Mouse (Mus musculus): ENCODE measurements around the gene Tbc1d24. TPM values are rescaled to one million over a fixed set of nuclear protein-coding genes. Genes with fewer than 3 reads are reported as not detected.

Gene Tbc1d24
- polyA plus RNA-seq, 1 experiment, result 4.3 TPM

GRCm38 (mm10) chr17:24173423-24173822 lies 31.9 kb downstream of the Tbc1d24 start:
- H3ac ChIP-seq (ENCODE audit: control insufficient read depth, insufficient read length), result no peak overlapping the region
- no peaks in the 10 kb centered on the region for H3K36me3 ChIP-seq (ENCODE audit: control insufficient read depth, insufficient read depth)
- no peaks in the 10 kb centered on the region for H3K27me3 ChIP-seq (ENCODE audit: control insufficient read depth, insufficient read depth, insufficient read length)
- TF ChIP-seq SRF (IDR thresholded peaks at IDR 0.05; ENCODE audit: control insufficient read depth, insufficient read length, low read depth) (no peak), POLR2AphosphoS2 (IDR thresholded peaks at IDR 0.05; ENCODE audit: insufficient read length, low read depth) (no peak), MYOD1 (IDR thresholded peaks at IDR 0.05; ENCODE audit: control insufficient read depth in 1 of 3, insufficient read length in 2 of 3, low read depth in 2 of 3) (no peak), TCF3 (IDR thresholded peaks at IDR 0.05; ENCODE audit: insufficient read length, low read depth) (no peak), TCF12 (IDR thresholded peaks at IDR 0.05; ENCODE audit: insufficient read depth, poor library complexity, severe bottlenecking) (no peak), MAX (IDR thresholded peaks at IDR 0.05; ENCODE audit: low read depth) (no peak), USF1 (IDR thresholded peaks at IDR 0.05; ENCODE audit: low read depth) (no peak), E2F4 (IDR thresholded peaks at IDR 0.05; ENCODE audit: insufficient read depth) (no peak)
- no peak overlapping the region for H3K4me2 ChIP-seq (ENCODE audit: low read depth)
- no peak overlapping the region for H3K4me3 ChIP-seq
- peaks cover 7% of the 10 kb centered on the region for H3K79me2 ChIP-seq (ENCODE audit: control insufficient read depth, insufficient read depth)

GRCm38 (mm10) chr17:24171738-24172137 lies 33.6 kb downstream of the Tbc1d24 start:
- TF ChIP-seq MYOD1 (IDR thresholded peaks at IDR 0.05; ENCODE audit: control insufficient read depth in 1 of 3, insufficient read length in 2 of 3, low read depth in 2 of 3) (no peak), MYOG (IDR thresholded peaks at IDR 0.05; ENCODE audit: control insufficient read depth in 1 of 3, insufficient read depth in 1 of 3, insufficient read length in 2 of 3, low read depth in 2 of 3) (no peak), POLR2A (IDR thresholded peaks at IDR 0.05; ENCODE audit: insufficient read length, low read depth) (no peak), REST (IDR thresholded peaks at IDR 0.05; ENCODE audit: insufficient read depth, insufficient read length) (no peak), TCF3 (IDR thresholded peaks at IDR 0.05; ENCODE audit: insufficient read length, low read depth) (no peak), POLR2AphosphoS2 (IDR thresholded peaks at IDR 0.05; ENCODE audit: insufficient read length, low read depth) (no peak), SRF (IDR thresholded peaks at IDR 0.05; ENCODE audit: control insufficient read depth, insufficient read length, low read depth) (no peak), CEBPB (IDR thresholded peaks at IDR 0.05; ENCODE audit: insufficient read depth, poor library complexity, severe bottlenecking) (no peak), E2F4 (IDR thresholded peaks at IDR 0.05; ENCODE audit: insufficient read depth) (no peak), MAX (IDR thresholded peaks at IDR 0.05; ENCODE audit: low read depth) (no peak)
- Histone ChIP-seq H3K36me3 (ENCODE audit: control insufficient read depth, insufficient read depth) (peaks cover 8% of the 10 kb centered on the region), H3K27me3 (ENCODE audit: control insufficient read depth, insufficient read depth, insufficient read length) (no peaks in the 10 kb centered on the region), H3ac (ENCODE audit: control insufficient read depth, insufficient read length) (no peak overlapping the region), H3K4me2 (ENCODE audit: low read depth) (no peak overlapping the region), H3K79me2 (ENCODE audit: control insufficient read depth, insufficient read depth) (peaks cover 24% of the 10 kb centered on the region), H3K4me3 (no peak overlapping the region)

- Histone ChIP-seq H3K4me3 (no peak overlapping the region), H3K79me2 (ENCODE audit: control insufficient read depth, insufficient read depth) (peaks cover 30% of the 10 kb centered on the region), H3K4me2 (ENCODE audit: low read depth) (no peak overlapping the region), H3ac (ENCODE audit: control insufficient read depth, insufficient read length) (no peak overlapping the region), H3K36me3 (ENCODE audit: control insufficient read depth, insufficient read depth) (peaks cover 11% of the 10 kb centered on the region), H3K27me3 (ENCODE audit: control insufficient read depth, insufficient read depth, insufficient read length) (no peaks in the 10 kb centered on the region)
- no peak for TF ChIP-seq MYOG (IDR thresholded peaks at IDR 0.05; ENCODE audit: control insufficient read depth in 1 of 3, insufficient read depth in 1 of 3, insufficient read length in 2 of 3, low read depth in 2 of 3)
- TF ChIP-seq USF1 (IDR thresholded peaks at IDR 0.05; ENCODE audit: low read depth), result no peak
- TF ChIP-seq POLR2AphosphoS2 (IDR thresholded peaks at IDR 0.05; ENCODE audit: insufficient read length, low read depth), result no peak
- TF ChIP-seq E2F4 (IDR thresholded peaks at IDR 0.05; ENCODE audit: insufficient read depth), result no peak
- TF ChIP-seq POLR2A (IDR thresholded peaks at IDR 0.05; ENCODE audit: insufficient read length, low read depth), result no peak
- TF ChIP-seq TCF12 (IDR thresholded peaks at IDR 0.05; ENCODE audit: insufficient read depth, poor library complexity, severe bottlenecking), result no peak
- no peak for TF ChIP-seq CEBPB (IDR thresholded peaks at IDR 0.05; ENCODE audit: insufficient read depth, poor library complexity, severe bottlenecking)
- no peak for TF ChIP-seq MAX (IDR thresholded peaks at IDR 0.05; ENCODE audit: low read depth)
- TF ChIP-seq TCF3 (IDR thresholded peaks at IDR 0.05; ENCODE audit: insufficient read length, low read depth), result no peak
- TF ChIP-seq SRF (IDR thresholded peaks at IDR 0.05; ENCODE audit: control insufficient read depth, insufficient read length, low read depth), result no peak
- TF ChIP-seq MYOD1 (IDR thresholded peaks at IDR 0.05; ENCODE audit: control insufficient read depth in 1 of 3, insufficient read length in 2 of 3, low read depth in 2 of 3), result no peak
- no peak for TF ChIP-seq REST (IDR thresholded peaks at IDR 0.05; ENCODE audit: insufficient read depth, insufficient read length)
These were observed 34.6 kb downstream of the Tbc1d24 start for GRCm38 (mm10) chr17:24170729-24171128.

- H3K4me2 ChIP-seq (ENCODE audit: low read depth), result peak overlapping the region; percentile 96
- H3K36me3 ChIP-seq (ENCODE audit: control insufficient read depth, insufficient read depth), result peaks cover 11% of the 10 kb centered on the region
- peak overlapping the region; percentile 93 for H3K4me3 ChIP-seq
- peaks cover 34% of the 10 kb centered on the region for H3K79me2 ChIP-seq (ENCODE audit: control insufficient read depth, insufficient read depth)
- H3K27me3 ChIP-seq (ENCODE audit: control insufficient read depth, insufficient read depth, insufficient read length), result no peaks in the 10 kb centered on the region
- no peak for TF ChIP-seq SRF (IDR thresholded peaks at IDR 0.05; ENCODE audit: control insufficient read depth, insufficient read length, low read depth)
- TF ChIP-seq E2F4 (IDR thresholded peaks at IDR 0.05; ENCODE audit: insufficient read depth), result no peak
- no peak for TF ChIP-seq USF1 (IDR thresholded peaks at IDR 0.05; ENCODE audit: low read depth)
- peak overlapping the region; percentile 65 for H3ac ChIP-seq (ENCODE audit: control insufficient read depth, insufficient read length)
These were observed 35.2 kb downstream of the Tbc1d24 start for GRCm38 (mm10) chr17:24170125-24170524.

- H3K4me3 ChIP-seq, result peak within 1 kb of the TSS; percentile 93
- peak within 1 kb of the TSS; percentile 65 for H3ac ChIP-seq (ENCODE audit: control insufficient read depth, insufficient read length)
- no peaks in the 10 kb centered on the region for H3K27me3 ChIP-seq (ENCODE audit: control insufficient read depth, insufficient read depth, insufficient read length)
- TF ChIP-seq POLR2AphosphoS2 (IDR thresholded peaks at IDR 0.05; ENCODE audit: insufficient read length, low read depth) (peak; percentile 92), USF1 (IDR thresholded peaks at IDR 0.05; ENCODE audit: low read depth) (peak; percentile 90), POLR2A (IDR thresholded peaks at IDR 0.05; ENCODE audit: insufficient read length, low read depth) (peak; percentile 75), MYOD1 (IDR thresholded peaks at IDR 0.05; ENCODE audit: control insufficient read depth in 1 of 3, insufficient read length in 2 of 3, low read depth in 2 of 3) (no peak)
- peak within 1 kb of the TSS; percentile 96 for H3K4me2 ChIP-seq (ENCODE audit: low read depth)
- peaks cover 34% of the 10 kb centered on the region for H3K79me2 ChIP-seq (ENCODE audit: control insufficient read depth, insufficient read depth)
- peaks cover 11% of the 10 kb centered on the region for H3K36me3 ChIP-seq (ENCODE audit: control insufficient read depth, insufficient read depth)
These were observed 35.9 kb downstream of the Tbc1d24 start, which contains the start of gene Atp6v0c for GRCm38 (mm10) chr17:24169317-24170065. Gene Atp6v0c, minus strand, starts transcription at chr17:24169702.
